Mouse (Mus musculus): ENCODE data around the gene Bicd2. TPM values are rescaled to one million over a fixed set of nuclear protein-coding genes. Genes with fewer than 3 reads are reported as not detected.

Bicd2 gene
- polyA plus RNA-seq, 1 experiment from 2014 or later: 32.5 TPM

DNA sequence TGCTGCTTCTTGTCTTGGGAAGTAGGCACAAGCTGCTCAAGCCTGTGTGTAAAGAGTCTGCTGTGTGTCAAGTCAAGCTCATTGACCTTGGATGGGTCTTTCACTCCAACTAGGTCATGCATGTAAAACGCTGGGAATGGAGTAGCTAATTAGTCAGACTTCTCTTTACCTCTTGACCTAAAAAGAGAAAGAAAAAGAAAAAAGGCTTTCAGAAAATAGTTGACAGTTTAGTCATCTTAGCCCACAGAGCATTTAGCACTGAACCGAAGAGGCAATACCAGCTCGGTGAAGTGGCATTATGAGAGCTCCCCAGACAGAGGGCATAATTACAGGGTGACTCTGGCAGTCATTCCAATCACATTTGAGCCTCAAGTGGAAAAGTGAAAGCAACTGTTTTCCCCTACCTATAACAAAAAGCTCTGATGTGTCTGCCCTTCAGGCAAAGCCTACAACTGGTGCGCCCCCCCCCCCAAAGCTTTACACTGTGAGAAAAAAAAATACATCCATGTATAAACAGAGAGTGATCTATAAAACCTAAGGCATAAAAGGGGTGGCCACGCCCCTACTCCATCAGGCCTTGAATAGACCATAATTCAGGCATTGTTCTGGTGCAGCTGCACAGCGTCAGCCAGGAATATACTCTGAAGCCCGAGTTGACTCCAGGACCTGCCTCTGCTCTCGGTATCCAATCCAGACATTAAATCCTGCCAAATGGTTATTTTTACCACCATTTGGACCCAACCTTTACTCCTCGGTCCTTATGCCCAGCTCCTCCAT is 24.8 kb upstream of the Bicd2 start:
- DNase-seq (ENCODE audit: low spot score) (peak; percentile 53), ATAC-seq (peak; percentile 64)
- no peaks in the 10 kb centered on the region for H3K36me3 ChIP-seq (ENCODE audit: insufficient read depth, low read length)
- TF ChIP-seq EP300 (IDR thresholded peaks at IDR 0.05) (peak; percentile 61), CTCF (IDR thresholded peaks at IDR 0.05) (no peak)
- 41% methylated on average over 9 of the region's 9 CpGs for WGBS
- H3K4me1 ChIP-seq (ENCODE audit: insufficient read depth, low read depth, low read length): no peaks in the 10 kb centered on the region; the same call in 1 of the 2 replicates
- no peak overlapping the region for H3K4me3 ChIP-seq (ENCODE audit: low read depth, low read length)
- H3K9ac ChIP-seq (replicated peaks; ENCODE audit: low read depth): no peak overlapping the region
- H3K27me3 ChIP-seq (replicated peaks; ENCODE audit: insufficient read depth, low read length): no peaks in the 10 kb centered on the region
- no peaks in the 10 kb centered on the region for H3K9me3 ChIP-seq (ENCODE audit: low read length)
- no peak overlapping the region for H3K27ac ChIP-seq (ENCODE audit: low read length)
- H3K4me2 ChIP-seq (replicated peaks; ENCODE audit: low read depth, low read length): no peak overlapping the region

GRCm38 (mm10) chr13:49317508-49317907 is 23.9 kb upstream of the Bicd2 start:
- Histone ChIP-seq H3K36me3 (ENCODE audit: insufficient read depth, low read length) (no peaks in the 10 kb centered on the region), H3K27ac (ENCODE audit: low read length) (no peak overlapping the region), H3K27me3 (replicated peaks; ENCODE audit: insufficient read depth, low read length) (no peaks in the 10 kb centered on the region), H3K9ac (replicated peaks; ENCODE audit: low read depth) (no peak overlapping the region), H3K4me2 (replicated peaks; ENCODE audit: low read depth, low read length) (no peak overlapping the region), H3K4me1 (ENCODE audit: insufficient read depth, low read depth, low read length) (no peaks in the 10 kb centered on the region; the same call in 1 of the 2 replicates), H3K9me3 (ENCODE audit: low read length) (no peaks in the 10 kb centered on the region), H3K4me3 (ENCODE audit: low read depth, low read length) (no peak overlapping the region)
- ATAC-seq: no peak
- TF ChIP-seq EP300 (IDR thresholded peaks at IDR 0.05) (no peak), CTCF (IDR thresholded peaks at IDR 0.05) (no peak)
- WGBS: 82% methylated on average over 6 of the region's 6 CpGs
- DNase-seq (ENCODE audit: low spot score): no peak

DNA sequence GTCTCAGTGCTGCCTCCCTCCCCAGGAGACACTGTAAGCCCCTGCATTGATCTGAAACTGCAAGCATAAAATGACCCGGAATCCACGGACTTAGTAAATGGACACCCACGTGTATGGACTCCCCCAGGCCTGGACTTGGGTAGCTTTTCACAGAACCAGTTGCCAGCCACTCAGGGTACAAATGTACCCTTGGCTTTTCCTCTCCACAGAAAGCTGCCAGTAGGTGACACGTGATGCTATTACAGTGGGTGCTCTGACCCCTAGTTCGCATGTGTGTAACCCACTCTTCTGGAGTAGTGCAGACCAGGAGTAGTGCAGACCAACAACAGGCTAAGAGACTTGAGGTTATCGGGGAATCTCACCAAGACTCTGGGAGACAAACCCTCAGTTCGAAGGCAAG is 23.5 kb upstream of the Bicd2 start:
- TF ChIP-seq CTCF (IDR thresholded peaks at IDR 0.05) (no peak), EP300 (IDR thresholded peaks at IDR 0.05) (no peak)
- Histone ChIP-seq H3K4me2 (replicated peaks; ENCODE audit: low read depth, low read length) (no peak overlapping the region), H3K9ac (replicated peaks; ENCODE audit: low read depth) (no peak overlapping the region), H3K4me1 (ENCODE audit: insufficient read depth, low read depth, low read length) (no peaks in the 10 kb centered on the region; the same call in 1 of the 2 replicates), H3K27ac (ENCODE audit: low read length) (no peak overlapping the region), H3K9me3 (ENCODE audit: low read length) (no peaks in the 10 kb centered on the region), H3K27me3 (replicated peaks; ENCODE audit: insufficient read depth, low read length) (no peaks in the 10 kb centered on the region), H3K4me3 (ENCODE audit: low read depth, low read length) (no peak overlapping the region), H3K36me3 (ENCODE audit: insufficient read depth, low read length) (no peaks in the 10 kb centered on the region)
- 89% methylated on average over 7 of the region's 7 CpGs for WGBS
- DNase-seq (ENCODE audit: low spot score) (no peak), ATAC-seq (no peak)

DNA sequence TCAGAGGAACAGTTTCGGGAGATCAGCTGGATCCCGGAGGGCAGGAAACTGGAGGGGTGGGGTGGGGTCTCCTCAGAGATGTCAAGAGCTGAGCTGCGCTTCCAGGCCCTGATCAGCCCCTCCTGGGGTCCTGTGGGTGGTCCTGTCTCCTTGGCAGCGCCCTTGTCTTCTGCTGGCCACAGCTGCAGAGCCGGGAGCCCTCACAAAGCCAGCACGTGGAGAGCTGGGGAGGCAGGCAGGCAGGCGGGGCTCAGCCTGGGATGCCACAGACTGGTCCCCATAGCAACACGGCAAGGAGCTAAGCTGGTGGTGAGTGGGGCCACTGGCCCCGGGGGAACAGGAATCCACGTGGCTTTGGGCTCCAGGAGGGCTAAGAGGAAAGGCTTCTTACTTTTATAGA is 21.3 kb upstream of the Bicd2 start, which contains the start of gene Fgd3:
Gene Fgd3 (minus strand): TSS at position 272 of the 400 bp plus-strand sequence.
- H3K27ac ChIP-seq (ENCODE audit: low read length): no peak within 1 kb of the TSS
- DNase-seq (ENCODE audit: low spot score) (peak; percentile 63), ATAC-seq (peak; percentile 75)
- no peaks in the 10 kb centered on the region for H3K36me3 ChIP-seq (ENCODE audit: insufficient read depth, low read length)
- TF ChIP-seq EP300 (IDR thresholded peaks at IDR 0.05) (no peak), CTCF (IDR thresholded peaks at IDR 0.05) (no peak)
- no peaks in the 10 kb centered on the region; the same call in 1 of the 2 replicates for H3K4me1 ChIP-seq (ENCODE audit: insufficient read depth, low read depth, low read length)
- WGBS: 5% methylated on average over 10 of the region's 10 CpGs
- no peaks in the 10 kb centered on the region for H3K27me3 ChIP-seq (replicated peaks; ENCODE audit: insufficient read depth, low read length)
- no peak within 1 kb of the TSS for H3K4me3 ChIP-seq (ENCODE audit: low read depth, low read length)
- 0 out of 2 replicates have a peak within 1 kb of the TSS, but pooled peaks have one; percentile 12 for H3K9ac ChIP-seq (replicated peaks; ENCODE audit: low read depth)
- H3K9me3 ChIP-seq (ENCODE audit: low read length): no peaks in the 10 kb centered on the region
- H3K4me2 ChIP-seq (replicated peaks; ENCODE audit: low read depth, low read length): peak within 1 kb of the TSS; percentile 11

DNA sequence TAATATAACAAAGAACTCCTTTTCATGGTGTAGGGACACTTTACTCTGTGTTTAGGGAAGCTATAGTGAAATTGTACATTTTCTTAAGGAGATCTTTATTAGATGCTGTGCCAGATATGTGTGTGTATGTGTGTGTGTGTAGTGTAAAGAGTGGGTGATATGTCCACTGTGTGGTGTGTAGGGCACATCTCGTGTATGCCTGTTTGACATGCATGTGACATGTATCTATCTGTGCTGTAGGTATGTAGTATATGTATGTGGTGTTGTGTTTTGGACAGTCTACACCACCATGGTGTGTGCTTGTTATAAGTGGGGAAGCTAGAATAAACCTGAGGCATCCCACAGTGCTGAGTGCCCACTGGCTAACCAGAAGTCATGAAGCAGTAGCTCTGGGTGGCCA is 20.9 kb upstream of the Bicd2 start:
- Histone ChIP-seq H3K4me1 (ENCODE audit: insufficient read depth, low read depth, low read length) (no peaks in the 10 kb centered on the region; the same call in 1 of the 2 replicates), H3K27me3 (replicated peaks; ENCODE audit: insufficient read depth, low read length) (no peaks in the 10 kb centered on the region), H3K27ac (ENCODE audit: low read length) (no peak overlapping the region), H3K9me3 (ENCODE audit: low read length) (no peaks in the 10 kb centered on the region), H3K9ac (replicated peaks; ENCODE audit: low read depth) (no peak overlapping the region), H3K4me3 (ENCODE audit: low read depth, low read length) (no peak overlapping the region), H3K4me2 (replicated peaks; ENCODE audit: low read depth, low read length) (peak overlapping the region; percentile 11; the same call in 1 of the 2 replicates), H3K36me3 (ENCODE audit: insufficient read depth, low read length) (no peaks in the 10 kb centered on the region)
- TF ChIP-seq EP300 (IDR thresholded peaks at IDR 0.05) (no peak), CTCF (IDR thresholded peaks at IDR 0.05) (no peak)
- no peak for ATAC-seq
- no peak for DNase-seq (ENCODE audit: low spot score)
- 56% methylated on average over 1 of the region's 1 CpGs for WGBS

- no peak for DNase-seq (ENCODE audit: low spot score)
- Histone ChIP-seq H3K9me3 (ENCODE audit: low read length) (no peaks in the 10 kb centered on the region), H3K27me3 (replicated peaks; ENCODE audit: insufficient read depth, low read length) (no peaks in the 10 kb centered on the region), H3K27ac (ENCODE audit: low read length) (no peak overlapping the region), H3K4me3 (ENCODE audit: low read depth, low read length) (no peak overlapping the region), H3K9ac (replicated peaks; ENCODE audit: low read depth) (no peak overlapping the region), H3K4me2 (replicated peaks; ENCODE audit: low read depth, low read length) (no peak overlapping the region), H3K4me1 (ENCODE audit: insufficient read depth, low read depth, low read length) (no peaks in the 10 kb centered on the region; the same call in 1 of the 2 replicates), H3K36me3 (ENCODE audit: insufficient read depth, low read length) (no peaks in the 10 kb centered on the region)
- 57% methylated on average over 3 of the region's 3 CpGs for WGBS
- no peak for TF ChIP-seq EP300 (IDR thresholded peaks at IDR 0.05)
- ATAC-seq: no peak
Observed at GRCm38 (mm10) chr13:49321452-49321851, 19.9 kb upstream of the Bicd2 start.

Data from lung, postnatal 0 days (tissue).